Mouse (Mus musculus): Measurements from ENCODE around the gene Dhx40. TPM values are rescaled to one million over a fixed set of nuclear protein-coding genes. Genes with fewer than 3 reads are reported as not detected.
"Not testable (repeated sequence)": the region's sequence is repeated elsewhere in the genome, so short reads cannot be mapped to it uniquely, and the experiment has no call there.

Gene Dhx40
- total RNA-seq, 1 experiment from 2014 or later: 8.3 TPM

GRCm38 (mm10) chr11:86759886-86760285 lies 47.7 kb downstream of the Dhx40 start:
- no peak for ATAC-seq (replicated peaks in 1 of 2; ENCODE audit: insufficient read depth in 1 of 2, low FRiP score in 2 of 2, low TSS enrichment in 1 of 2, low read depth in 1 of 2, poor library complexity in 2 of 2, severe bottlenecking in 2 of 2)

- ATAC-seq (replicated peaks in 1 of 2; ENCODE audit: insufficient read depth in 1 of 2, low FRiP score in 2 of 2, low TSS enrichment in 1 of 2, low read depth in 1 of 2, poor library complexity in 2 of 2, severe bottlenecking in 2 of 2): no peak
These were observed 48.3 kb downstream of the Dhx40 start for GRCm38 (mm10) chr11:86759226-86759625.

GRCm38 (mm10) chr11:86758559-86758958 lies 49.0 kb downstream of the Dhx40 start:
- ATAC-seq (replicated peaks in 1 of 2; ENCODE audit: insufficient read depth in 1 of 2, low FRiP score in 2 of 2, low TSS enrichment in 1 of 2, low read depth in 1 of 2, poor library complexity in 2 of 2, severe bottlenecking in 2 of 2): no peak

GRCm38 (mm10) chr11:86757480-86758371 lies 49.8 kb downstream of the Dhx40 start, which contains the start of gene Cltc:
TSS of gene Cltc (minus strand) at chr11:86757565.
- ATAC-seq (replicated peaks in 1 of 2; ENCODE audit: insufficient read depth in 1 of 2, low FRiP score in 2 of 2, low TSS enrichment in 1 of 2, low read depth in 1 of 2, poor library complexity in 2 of 2, severe bottlenecking in 2 of 2): peak; percentile 84 to 86

DNA sequence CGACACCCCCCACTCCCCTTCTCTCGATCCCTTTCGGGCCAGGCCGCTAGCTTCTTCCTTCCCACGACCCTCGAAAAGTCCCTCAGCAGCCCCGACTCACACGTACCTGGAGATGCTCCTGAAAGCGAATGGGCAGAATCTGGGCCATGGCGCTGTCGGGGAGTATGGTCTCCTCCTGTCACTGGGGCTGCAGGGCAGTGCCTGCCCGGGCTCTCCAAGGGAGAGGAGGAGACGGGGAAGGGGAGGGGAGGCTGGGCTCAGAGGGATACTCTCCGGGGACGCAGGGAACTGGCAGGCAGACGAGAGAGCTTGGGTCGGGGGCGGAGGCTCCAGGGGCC lies 50.4 kb downstream of the Dhx40 start:
- no peak for ATAC-seq (replicated peaks in 1 of 2; ENCODE audit: insufficient read depth in 1 of 2, low FRiP score in 2 of 2, low TSS enrichment in 1 of 2, low read depth in 1 of 2, poor library complexity in 2 of 2, severe bottlenecking in 2 of 2)

- 0 out of 4 replicates have a peak, but pooled peaks have one; percentile 2 to 3 for ATAC-seq (replicated peaks in 1 of 2; ENCODE audit: insufficient read depth in 1 of 2, low FRiP score in 2 of 2, low TSS enrichment in 1 of 2, low read depth in 1 of 2, poor library complexity in 2 of 2, severe bottlenecking in 2 of 2)
These were observed 51.1 kb downstream of the Dhx40 start for GRCm38 (mm10) chr11:86756156-86757141.

DNA sequence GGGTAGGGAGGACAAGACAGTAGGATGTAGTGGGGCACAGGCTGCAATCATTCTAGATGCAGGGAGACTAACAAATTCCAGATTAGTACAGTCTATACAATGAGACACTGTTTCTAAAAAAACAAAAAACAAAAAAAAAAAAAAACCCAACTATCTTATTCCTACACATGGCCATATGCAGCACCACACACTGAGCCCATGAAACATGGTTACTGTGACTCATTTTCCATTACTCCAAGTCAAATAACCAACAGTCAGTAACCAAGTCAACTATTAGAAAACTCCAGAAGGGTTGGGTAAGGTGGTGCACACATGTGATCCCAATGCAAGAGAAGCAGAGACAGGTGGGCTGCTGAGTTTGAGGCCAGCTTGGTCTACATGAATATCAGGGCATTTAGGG lies 55.1 kb downstream of the Dhx40 start:
- ATAC-seq (replicated peaks in 1 of 2; ENCODE audit: insufficient read depth in 1 of 2, low FRiP score in 2 of 2, low TSS enrichment in 1 of 2, low read depth in 1 of 2, poor library complexity in 2 of 2, severe bottlenecking in 2 of 2): no peak

DNA sequence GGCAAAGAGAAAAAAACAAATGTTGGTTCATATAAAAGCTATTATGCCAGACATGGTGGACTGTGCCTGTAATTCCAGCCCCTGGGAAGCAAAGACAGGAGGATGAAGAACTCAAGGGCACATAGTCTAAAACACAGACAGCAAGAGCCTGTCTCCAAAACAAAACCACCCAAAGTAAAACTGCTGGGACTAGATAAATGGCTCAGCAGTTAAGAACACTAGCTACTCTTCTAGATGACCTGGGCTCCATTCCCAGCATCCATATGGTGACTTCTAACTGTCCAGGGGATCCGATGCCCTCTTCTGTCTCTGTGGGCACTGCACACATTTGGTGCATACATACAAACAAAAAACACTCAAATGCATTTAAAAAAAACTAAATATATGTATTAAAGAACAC lies 56.5 kb downstream of the Dhx40 start:
- no peak for ATAC-seq (replicated peaks in 1 of 2; ENCODE audit: insufficient read depth in 1 of 2, low FRiP score in 2 of 2, low TSS enrichment in 1 of 2, low read depth in 1 of 2, poor library complexity in 2 of 2, severe bottlenecking in 2 of 2)

DNA sequence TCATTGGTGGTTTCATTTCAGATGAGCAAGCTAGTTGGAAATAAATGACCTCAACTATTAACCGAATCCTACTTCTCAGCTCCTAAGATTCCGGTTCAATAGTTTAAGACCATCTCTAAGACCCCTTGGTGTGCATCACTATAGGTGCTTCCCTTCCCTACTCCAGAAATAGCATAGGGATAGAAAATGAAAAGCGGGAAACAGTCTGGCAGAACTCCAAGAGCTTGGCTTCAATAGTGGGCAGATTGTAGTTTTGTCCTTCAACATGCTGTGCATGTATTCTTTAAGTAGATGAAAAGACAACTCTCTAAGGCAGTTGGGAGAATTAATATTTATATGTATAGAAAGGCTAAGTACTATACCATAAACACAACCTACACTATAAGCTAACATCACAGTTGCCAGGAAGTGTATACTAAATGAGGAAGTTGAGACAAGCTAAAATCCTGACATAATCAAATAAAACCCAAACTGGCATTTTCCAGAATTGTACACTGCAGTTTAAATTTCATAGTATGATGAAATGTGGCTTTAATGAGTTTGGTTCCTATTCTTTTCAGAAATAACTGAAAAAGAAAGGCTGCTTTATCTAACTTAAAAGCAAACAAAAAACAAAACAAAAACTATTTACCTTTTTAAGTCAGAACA lies 57.6 kb downstream of the Dhx40 start:
- peak in 1 of 2 experiments; percentile 41; a peak in 2 of 4 replicates for ATAC-seq (replicated peaks in 1 of 2; ENCODE audit: insufficient read depth in 1 of 2, low FRiP score in 2 of 2, low TSS enrichment in 1 of 2, low read depth in 1 of 2, poor library complexity in 2 of 2, severe bottlenecking in 2 of 2)

GRCm38 (mm10) chr11:86745634-86746404 lies 61.7 kb downstream of the Dhx40 start:
- ATAC-seq (replicated peaks in 1 of 2; ENCODE audit: insufficient read depth in 1 of 2, low FRiP score in 2 of 2, low TSS enrichment in 1 of 2, low read depth in 1 of 2, poor library complexity in 2 of 2, severe bottlenecking in 2 of 2): no peak

DNA sequence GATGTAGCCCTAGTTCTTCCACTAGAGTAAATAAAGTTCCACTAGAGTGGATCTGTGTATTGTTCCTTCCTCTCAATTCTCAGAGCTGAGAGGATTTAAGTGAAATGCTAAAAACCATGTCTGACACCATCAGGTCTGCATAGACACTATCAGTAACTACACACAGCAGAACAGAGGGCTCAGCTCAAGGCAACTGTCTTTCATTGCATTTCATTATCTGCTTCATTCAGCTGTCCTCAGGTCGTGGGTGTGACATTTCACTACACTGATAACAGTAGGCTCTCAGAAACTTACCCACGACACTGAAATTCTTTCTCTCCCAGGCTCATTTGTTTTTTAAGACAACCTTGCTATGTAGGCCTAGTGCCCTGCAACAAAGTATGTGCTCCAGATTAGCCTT lies 64.9 kb downstream of the Dhx40 start:
- peak in 1 of 2 experiments; percentile 59; a peak in 1 of 4 replicates for ATAC-seq (replicated peaks in 1 of 2; ENCODE audit: insufficient read depth in 1 of 2, low FRiP score in 2 of 2, low TSS enrichment in 1 of 2, low read depth in 1 of 2, poor library complexity in 2 of 2, severe bottlenecking in 2 of 2)

DNA sequence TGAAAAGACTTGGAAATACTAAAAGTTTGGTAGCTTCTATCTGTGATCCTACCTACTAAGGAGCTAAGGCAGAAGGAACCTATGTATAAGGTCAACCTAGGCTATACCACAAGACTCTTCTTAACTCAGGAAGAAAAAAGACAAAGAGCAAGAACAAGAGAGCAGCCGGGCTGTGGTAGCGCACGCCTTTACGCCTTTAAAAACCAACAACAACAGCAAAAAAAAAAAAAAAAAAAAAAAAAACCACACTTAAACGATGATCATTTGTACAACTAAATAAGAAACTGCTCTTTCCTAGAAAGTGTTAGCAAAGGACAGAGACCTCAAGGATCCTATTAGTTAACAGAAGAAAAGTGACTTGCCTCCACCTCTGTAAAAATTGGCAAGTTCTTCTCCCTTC lies 66.0 kb downstream of the Dhx40 start:
- no peak for ATAC-seq (replicated peaks in 1 of 2; ENCODE audit: insufficient read depth in 1 of 2, low FRiP score in 2 of 2, low TSS enrichment in 1 of 2, low read depth in 1 of 2, poor library complexity in 2 of 2, severe bottlenecking in 2 of 2)

DNA sequence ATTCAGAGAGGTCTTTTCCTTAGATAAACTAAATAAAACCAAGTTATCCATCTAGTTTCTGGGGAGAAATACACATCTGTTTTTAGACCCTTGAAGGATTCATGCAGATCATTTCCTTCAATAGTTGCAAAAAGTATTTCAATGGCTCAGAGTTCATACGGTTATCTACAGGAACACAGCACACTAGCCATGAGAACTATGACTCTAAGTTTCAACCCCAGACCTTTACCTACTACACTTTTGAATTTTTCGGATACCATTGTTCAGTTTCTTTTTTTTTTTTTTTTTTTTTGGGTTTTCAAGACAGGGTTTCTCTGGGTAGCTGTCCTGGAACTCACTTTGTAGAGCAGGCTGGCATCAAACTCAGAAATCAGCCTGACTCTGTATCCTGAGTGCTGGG lies 68.1 kb downstream of the Dhx40 start:
- ATAC-seq (replicated peaks in 1 of 2; ENCODE audit: insufficient read depth in 1 of 2, low FRiP score in 2 of 2, low TSS enrichment in 1 of 2, low read depth in 1 of 2, poor library complexity in 2 of 2, severe bottlenecking in 2 of 2): no peak

DNA sequence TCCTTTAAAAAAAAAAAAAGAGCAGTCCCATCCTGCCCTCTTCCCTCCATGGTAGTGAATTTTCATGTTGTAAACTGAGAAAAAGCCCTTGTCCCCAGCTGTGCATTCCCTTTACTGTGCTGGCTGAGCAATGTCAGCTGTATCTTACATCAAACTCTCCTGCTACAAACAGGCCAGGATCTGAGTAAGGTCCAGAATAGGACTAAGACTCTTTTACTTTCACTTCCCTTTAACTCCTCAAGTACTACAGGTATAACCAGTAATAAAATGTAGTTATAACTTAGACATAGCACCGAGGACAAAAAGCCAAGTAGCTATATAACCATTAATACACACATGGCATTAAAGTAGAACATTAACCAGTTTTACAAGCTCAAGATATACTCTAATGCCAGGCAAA lies 68.6 kb downstream of the Dhx40 start:
- peak in 1 of 2 experiments; percentile 46; a peak in 1 of 4 replicates for ATAC-seq (replicated peaks in 1 of 2; ENCODE audit: insufficient read depth in 1 of 2, low FRiP score in 2 of 2, low TSS enrichment in 1 of 2, low read depth in 1 of 2, poor library complexity in 2 of 2, severe bottlenecking in 2 of 2)

GRCm38 (mm10) chr11:86738308-86738707 lies 69.2 kb downstream of the Dhx40 start:
- not testable (repeated sequence) for ATAC-seq (replicated peaks in 1 of 2; ENCODE audit: insufficient read depth in 1 of 2, low FRiP score in 2 of 2, low TSS enrichment in 1 of 2, low read depth in 1 of 2, poor library complexity in 2 of 2, severe bottlenecking in 2 of 2)

DNA sequence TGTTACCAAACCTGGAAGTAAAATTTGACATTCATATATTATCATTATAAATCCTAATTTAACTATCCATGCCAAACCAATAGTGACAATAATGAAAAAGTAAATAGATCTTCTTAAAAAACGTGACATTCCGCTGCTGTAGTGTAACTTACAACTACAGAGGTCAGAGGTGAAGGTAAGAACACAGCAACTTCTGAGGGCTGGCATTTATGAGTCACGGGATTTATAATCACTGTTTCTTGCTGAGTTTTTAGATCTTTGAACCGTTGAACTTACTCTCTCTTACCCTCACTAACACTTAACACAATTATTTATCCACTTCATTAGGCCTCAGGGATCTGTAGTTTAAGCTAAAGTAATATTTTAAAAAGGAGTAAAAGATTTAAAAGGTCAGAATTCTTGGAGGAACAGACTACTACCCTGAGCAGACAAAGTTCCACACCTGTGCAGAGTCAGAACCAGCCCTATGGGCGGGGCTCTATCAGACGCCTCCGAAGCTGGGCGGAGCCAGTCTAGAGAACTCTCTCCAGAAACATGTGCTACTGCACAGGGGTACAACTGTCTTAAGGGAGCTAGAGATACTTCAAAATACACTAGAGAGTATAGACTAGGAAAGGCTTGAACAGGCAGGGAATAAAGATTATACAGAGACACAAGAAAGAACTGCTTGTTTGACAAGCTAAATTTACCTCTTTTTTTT lies 70.1 kb downstream of the Dhx40 start:
- no peak for ATAC-seq (replicated peaks in 1 of 2; ENCODE audit: insufficient read depth in 1 of 2, low FRiP score in 2 of 2, low TSS enrichment in 1 of 2, low read depth in 1 of 2, poor library complexity in 2 of 2, severe bottlenecking in 2 of 2)

Measured in hematopoietic stem cell, adult 5-6 weeks (primary cell).